Mouse (Mus musculus) ES-Bruce4 (cell line): ENCODE data around the gene Mb.

ENCODE experiments used
- CTCF ChIP-seq: IDR thresholded peaks from one replicate; pipeline ENCODE4 v1.8.1; 2011; ENCODE audit warnings: low read depth, low read length
- EP300 ChIP-seq: IDR thresholded peaks from 2 replicates; pipeline ENCODE4 v1.6.1; 2011; ENCODE audit warnings: low read depth, low read length; ENCODE audit not compliant: insufficient read depth

DNA sequence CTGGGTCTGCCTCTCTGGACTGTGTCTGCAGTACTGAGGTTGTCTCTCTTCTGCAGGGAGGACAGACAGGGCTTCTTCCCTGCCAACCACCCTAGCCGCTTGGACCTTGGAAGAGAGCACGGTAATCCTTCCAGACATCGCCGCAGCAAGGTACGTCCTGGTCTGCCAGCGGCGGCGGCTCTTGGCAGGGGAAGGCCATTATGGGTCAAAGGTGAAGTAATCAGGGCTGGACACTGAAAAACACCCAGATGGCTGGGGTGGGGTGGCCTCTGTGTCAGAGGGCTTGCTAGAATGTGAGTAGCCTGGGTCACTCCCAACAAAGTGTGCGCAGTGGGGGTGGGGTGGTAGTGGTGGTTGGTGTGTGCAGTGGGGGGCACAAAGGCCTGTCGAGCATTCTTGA is 4.9 kb downstream of the Mb start:
- TF ChIP-seq EP300 (no peak), CTCF (no peak)
